Mouse (Mus musculus): Measurements from ENCODE around the gene Steap3. TPM values are rescaled to one million over a fixed set of nuclear protein-coding genes. Genes with fewer than 3 reads are reported as not detected.

Steap3 gene
- polyA plus RNA-seq (2012) = 46.8 and 47.0 TPM in 2 replicates

GRCm38 (mm10) chr1:120272605-120273004 is at the start of gene Steap3:
Gene Steap3, minus strand, starts transcription at chr1:120272705.

Other genes with a start within 250 kb of the Steap3 start
- 0.19 and 0.40 TPM in 2 replicates for gene Tmem37, start 198.6 kb downstream of the Steap3 start, polyA plus RNA-seq (2012)
- 6.4 and 16.1 TPM in 2 replicates for gene Dbi, start 151.6 kb downstream of the Steap3 start, polyA plus RNA-seq (2012)
- gene 3110009E18Rik, start 151.5 kb downstream of the Steap3 start, polyA plus RNA-seq (2012) = 3.6 and 4.2 TPM in 2 replicates
- 0.03 TPM in 1 of 2 replicates, not detected in the other for gene C1ql2, start 67.9 kb upstream of the Steap3 start, polyA plus RNA-seq (2012)
- gene Marco, start 232.3 kb upstream of the Steap3 start, polyA plus RNA-seq (2012) = 0.10 TPM in 1 of 2 replicates, not detected in the other